Mouse (Mus musculus) heart, adult 8-10 months (tissue): ENCODE data around the gene Etv6. TPM values are rescaled to one million over a fixed set of nuclear protein-coding genes. Genes with fewer than 3 reads are reported as not detected.

Source experiments
- total RNA-seq, 4 experiments: library from RNA; stranded (reverse); gene quantifications; 2 replicates each; pipeline ENCODE4 v1.2.4; 2022

Etv6 gene
- total RNA-seq, 4 experiments from 2014 or later = 7.9 to 13.5 (median 11.0) TPM

Other genes starting within 250 kb of the Etv6 start
- not detected for gene Kap, start 181.9 kb upstream of the Etv6 start, total RNA-seq